Mouse (Mus musculus) stomach, embryonic 16.5 days (tissue): ENCODE data around the gene Syap1. TPM values are rescaled to one million over a fixed set of nuclear protein-coding genes. Genes with fewer than 3 reads are reported as not detected.

Experiments used
- microRNA counts: library from miRNA; unstranded; fragments of <30 nt; microRNA quantifications from one replicate; lab custom pipeline; 2016
- microRNA-seq: library from miRNA; unstranded; fragments of <30 nt; microRNA quantifications from one replicate; pipeline ENCODE4, GENCODE M21; 2016
- polyA plus RNA-seq: library from polyadenylated mRNA; unstranded; fragments of >200 nt; fragmentation: Nextera tagmentation; extraction: Ambion mirVana; gene quantifications from 2 replicates; pipeline ENCODE4 v1.2.1, GENCODE M21; 2015

Gene Syap1
- polyA plus RNA-seq, 1 experiment from 2014 or later, result 39.4 TPM

MicroRNAs within 50 kb of the gene (microRNA counts, 519-probe panel; counts per million panel counts)
- microRNA mmu-miR-3473 (lab: Ali Mortazavi, UCI), result 1,841 counts per million, percentile 33 among the panel's probes with 10 or more counts

Small RNAs within 50 kb of the gene (microRNA-seq; reads per million reads assigned to microRNA genes)
- gene Mir3473a, result not detected

Other genes starting within 250 kb of the Syap1 start
- 1.2 and 1.5 TPM in 2 replicates for gene Reps2, start 244.8 kb downstream of the Syap1 start, polyA plus RNA-seq
- gene Rbbp7, start 128.0 kb downstream of the Syap1 start, polyA plus RNA-seq, result 590 and 591 TPM in 2 replicates
- 13.0 and 13.5 TPM in 2 replicates for gene Txlng, start 59.0 kb downstream of the Syap1 start, polyA plus RNA-seq
- 70.0 and 84.5 TPM in 2 replicates for gene Ctps2, start 12.8 kb upstream of the Syap1 start, polyA plus RNA-seq
- 37.2 and 53.3 TPM in 2 replicates for gene S100g, start 76.2 kb upstream of the Syap1 start, polyA plus RNA-seq